Mouse (Mus musculus) heart, embryonic 13.5 days (tissue): ENCODE measurements at regions not wholly inside any gene's neighbourhood (a gene's known extent, or its start where the extent isn't known, plus 50 kb on each side); places are given as distances from the start of the nearest gene placed in this dataset.

Source experiments
- ATAC-seq: fragments of 200-750 bp; cut with Nextera tagmentation; 2 replicates; pipeline ENCODE4 v1.8.0; 2017; ENCODE audit warnings: moderate TSS enrichment; ENCODE audit not compliant: insufficient number of reproducible peaks, low FRiP score, low TSS enrichment; ENCODE audit errors: extremely low read depth
- H3K27ac ChIP-seq: fragments of 300-500 bp; sonication (generic); replicated peaks from 2 replicates; pipeline ENCODE4 v1.5.1; 2015; ENCODE audit warnings: moderate library complexity, mild to moderate bottlenecking, inconsistent platforms
- H3K27me3 ChIP-seq: fragments of 300-500 bp; sonication (generic); replicated peaks from 2 replicates; pipeline ENCODE4 v1.6.1; 2015; ENCODE audit warnings: mild to moderate bottlenecking, inconsistent platforms
- H3K36me3 ChIP-seq: fragments of 300-500 bp; sonication (generic); 2 replicates; pipeline ENCODE4 v1.6.1; 2015; ENCODE audit warnings: mild to moderate bottlenecking, inconsistent platforms
- H3K4me1 ChIP-seq: fragments of 300-500 bp; sonication (generic); 2 replicates; pipeline ENCODE4 v1.6.1; 2015; ENCODE audit warnings: inconsistent platforms
- H3K4me2 ChIP-seq: fragments of 300-500 bp; sonication (generic); 2 replicates; pipeline ENCODE4 v1.6.1; 2015; ENCODE audit warnings: inconsistent platforms, mild to moderate bottlenecking, moderate library complexity
- H3K4me3 ChIP-seq: fragments of 300-500 bp; sonication (generic); 2 replicates; pipeline ENCODE4 v1.5.1; 2015; ENCODE audit warnings: moderate library complexity, mild to moderate bottlenecking, inconsistent platforms
- H3K9ac ChIP-seq: fragments of 300-500 bp; sonication (generic); 2 replicates; pipeline ENCODE4 v1.6.1; 2015; ENCODE audit warnings: inconsistent platforms, mild to moderate bottlenecking, moderate library complexity
- H3K9me3 ChIP-seq: fragments of 300-500 bp; sonication (generic); 2 replicates; pipeline ENCODE4 v1.6.1; 2016; ENCODE audit warnings: inconsistent platforms
- WGBS: fragments of 180-500 bp; shearing (Covaris S2); methylation state at CpG from one replicate; pipeline ENCODE4 v1.1.7; 2015; ENCODE audit warnings: mixed read lengths; 5-methylcytosine and 5-hydroxymethylcytosine counted together

DNA sequence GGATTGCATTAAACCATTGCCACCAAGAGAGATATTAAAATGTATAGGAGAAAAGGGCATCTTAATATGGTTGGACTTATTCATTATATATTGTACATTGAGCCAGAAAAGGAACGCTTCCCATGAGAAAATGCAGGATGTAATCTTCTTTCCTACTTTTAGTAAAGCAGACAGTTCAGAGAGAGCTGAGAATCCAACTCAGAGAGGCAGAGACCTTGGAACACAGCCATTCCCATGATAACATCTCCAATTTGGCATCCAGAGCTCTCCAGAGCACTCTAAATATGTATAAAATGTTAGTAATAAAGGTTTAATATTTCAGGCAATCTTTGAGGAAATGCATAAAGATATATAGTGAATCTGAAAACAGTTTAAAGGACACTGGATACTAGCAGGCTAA lies 199.3 kb upstream of the Asb5 start:
- Histone ChIP-seq H3K9ac (no peak overlapping the region), H3K27ac (no peak overlapping the region), H3K9me3 (no peaks in the 10 kb centered on the region), H3K27me3 (no peaks in the 10 kb centered on the region), H3K4me2 (no peak overlapping the region), H3K4me3 (no peak overlapping the region), H3K4me1 (no peaks in the 10 kb centered on the region), H3K36me3 (no peaks in the 10 kb centered on the region)
- 69% methylated on average over 1 of the region's 1 CpGs for whole genome bisulfite sequencing
- no peak for ATAC-seq

DNA sequence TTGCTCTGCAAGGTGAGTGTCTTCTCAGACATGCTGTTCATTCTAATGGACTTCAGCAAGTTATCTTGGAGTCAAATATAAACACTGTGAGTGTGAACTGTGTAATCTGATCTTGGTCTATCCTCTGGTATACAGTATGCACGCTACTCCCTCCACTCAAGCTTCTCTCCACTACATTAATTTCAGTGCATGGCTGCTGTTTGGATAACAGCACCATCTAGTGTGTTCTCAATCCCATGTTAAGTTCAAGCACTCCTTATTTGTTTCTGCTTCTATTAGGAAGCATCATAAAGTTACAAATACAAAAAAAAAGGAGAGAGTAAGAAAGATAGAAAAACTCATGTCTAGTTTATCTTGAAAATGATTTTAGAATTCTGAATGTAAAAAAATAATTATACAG lies 197.5 kb upstream of the Asb5 start:
- WGBS: 25% methylated on average over 1 of the region's 1 CpGs

GRCm38 (mm10) chr8:54351123-54351522 lies 178.3 kb upstream of the Asb5 start:
- H3K27me3 ChIP-seq: no peaks in the 10 kb centered on the region
- ATAC-seq: no peak
- H3K4me3 ChIP-seq: no peak overlapping the region
- 0 out of 2 replicates have a peak, but pooled peaks cover 3% of the 10 kb centered on the region for H3K4me1 ChIP-seq
- H3K9ac ChIP-seq: no peak overlapping the region
- no peak overlapping the region for H3K4me2 ChIP-seq
- H3K27ac ChIP-seq: no peak overlapping the region
- 83% methylated on average over 6 of the region's 6 CpGs for WGBS
- no peaks in the 10 kb centered on the region for H3K9me3 ChIP-seq
- no peaks in the 10 kb centered on the region for H3K36me3 ChIP-seq

More for the DNA sequence above, 197.5 kb upstream of the Asb5 start:
- Histone ChIP-seq H3K9ac (no peak overlapping the region), H3K27me3 (no peaks in the 10 kb centered on the region), H3K9me3 (no peaks in the 10 kb centered on the region), H3K4me2 (no peak overlapping the region), H3K36me3 (no peaks in the 10 kb centered on the region), H3K4me3 (no peak overlapping the region), H3K4me1 (no peaks in the 10 kb centered on the region), H3K27ac (no peak overlapping the region)
- no peak for ATAC-seq

- peaks cover 20% of the 10 kb centered on the region for H3K4me1 ChIP-seq
- no peaks in the 10 kb centered on the region for H3K27me3 ChIP-seq
- no peak for ATAC-seq
- H3K9ac ChIP-seq: no peak overlapping the region
- H3K36me3 ChIP-seq: no peaks in the 10 kb centered on the region
- no peaks in the 10 kb centered on the region for H3K9me3 ChIP-seq
- H3K27ac ChIP-seq: no peak overlapping the region
- H3K4me2 ChIP-seq: no peak overlapping the region
- WGBS: 10% methylated on average over 3 of the region's 3 CpGs
- no peak overlapping the region for H3K4me3 ChIP-seq
Measured at GRCm38 (mm10) chr8:54361716-54362115, 167.7 kb upstream of the Asb5 start.

GRCm38 (mm10) chr8:54370501-54370900 lies 158.9 kb upstream of the Asb5 start:
- Histone ChIP-seq H3K27me3 (no peaks in the 10 kb centered on the region), H3K4me2 (no peak overlapping the region), H3K9me3 (no peaks in the 10 kb centered on the region), H3K9ac (no peak overlapping the region), H3K4me3 (no peak overlapping the region), H3K27ac (no peak overlapping the region), H3K36me3 (no peaks in the 10 kb centered on the region), H3K4me1 (peaks cover 3% of the 10 kb centered on the region)
- WGBS: 78% methylated on average over 4 of the region's 4 CpGs
- no peak for ATAC-seq

- no peak overlapping the region for H3K4me2 ChIP-seq
- H3K9ac ChIP-seq: no peak overlapping the region
- no peaks in the 10 kb centered on the region for H3K27me3 ChIP-seq
- H3K4me1 ChIP-seq: peaks cover 8% of the 10 kb centered on the region
- no peaks in the 10 kb centered on the region for H3K9me3 ChIP-seq
- no peak for ATAC-seq
- H3K4me3 ChIP-seq: no peak overlapping the region
- 21% methylated on average over 2 of the region's 2 CpGs for WGBS
- H3K27ac ChIP-seq: no peak overlapping the region
- H3K36me3 ChIP-seq: no peaks in the 10 kb centered on the region
Measured at GRCm38 (mm10) chr8:54371073-54371472, 158.3 kb upstream of the Asb5 start.

DNA sequence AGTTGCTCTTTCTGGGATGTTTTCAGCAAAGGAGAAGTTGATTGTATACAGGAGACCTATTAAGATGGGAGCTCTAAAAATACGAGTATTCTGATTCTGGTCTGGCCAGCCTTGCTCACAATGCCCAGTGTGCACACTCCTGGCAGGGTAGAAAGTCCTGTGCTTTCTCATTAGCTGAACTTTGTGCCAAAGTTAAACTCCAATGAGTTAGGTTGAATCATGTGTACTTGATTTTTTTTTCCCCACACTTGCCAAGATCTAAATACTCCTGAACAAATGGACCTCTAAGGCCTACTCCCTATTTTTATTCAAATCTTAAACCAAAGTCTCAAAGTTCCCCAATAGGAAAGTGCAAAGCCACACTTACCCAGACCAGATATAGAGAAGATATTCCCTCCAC lies 156.5 kb upstream of the Asb5 start:
- Histone ChIP-seq H3K4me2 (no peak overlapping the region), H3K36me3 (no peaks in the 10 kb centered on the region), H3K4me1 (peaks cover 8% of the 10 kb centered on the region), H3K9ac (no peak overlapping the region), H3K9me3 (no peaks in the 10 kb centered on the region), H3K27me3 (no peaks in the 10 kb centered on the region), H3K4me3 (no peak overlapping the region), H3K27ac (no peak overlapping the region)
- 70% methylated on average over 1 of the region's 1 CpGs for WGBS
- ATAC-seq: no peak

DNA sequence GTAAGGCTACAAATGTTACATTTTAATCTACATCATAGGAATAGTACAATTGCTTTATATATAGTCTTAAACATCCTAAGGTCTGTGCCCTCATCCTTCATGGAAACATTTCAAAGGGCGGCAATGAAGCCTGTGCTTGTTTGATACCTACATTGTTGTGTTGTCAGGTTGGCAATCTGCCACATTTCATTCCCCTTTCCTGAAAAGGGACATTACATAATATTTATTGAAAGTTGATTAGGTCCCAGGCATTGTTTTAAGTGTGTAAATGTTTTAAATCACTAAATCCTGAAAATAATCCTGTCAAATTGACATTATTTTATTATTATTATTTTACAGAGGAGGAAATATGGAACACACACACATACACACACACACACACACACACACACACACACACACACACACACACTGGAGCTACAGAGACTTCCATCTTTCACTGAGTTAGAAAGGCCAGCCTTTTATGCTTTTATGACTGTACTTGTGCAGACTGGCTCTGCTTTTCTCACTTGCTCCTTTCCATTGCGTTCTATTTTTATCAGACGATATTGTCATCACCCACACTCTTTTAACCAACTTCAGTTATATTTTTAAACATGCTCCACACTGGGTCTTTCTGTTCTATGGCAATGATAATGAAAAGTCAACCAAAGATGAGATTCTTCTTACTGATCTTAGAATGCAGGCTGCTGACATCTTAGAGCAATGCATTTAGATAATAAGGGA lies 153.8 kb upstream of the Asb5 start:
- Histone ChIP-seq H3K9ac (no peak overlapping the region), H3K4me1 (peaks cover 8% of the 10 kb centered on the region), H3K4me2 (peak overlapping the region; percentile 9; the same call in 1 of the 2 replicates), H3K27ac (0 out of 2 replicates have a peak overlapping the region, but pooled peaks have one; percentile 36), H3K9me3 (no peaks in the 10 kb centered on the region), H3K4me3 (no peak overlapping the region), H3K36me3 (no peaks in the 10 kb centered on the region), H3K27me3 (no peaks in the 10 kb centered on the region)
- WGBS: 30% methylated on average over 3 of the region's 3 CpGs
- ATAC-seq: no peak

GRCm38 (mm10) chr8:54380191-54380590 lies 149.2 kb upstream of the Asb5 start:
- WGBS: 55% methylated on average over 2 of the region's 2 CpGs
- ATAC-seq: no peak

DNA sequence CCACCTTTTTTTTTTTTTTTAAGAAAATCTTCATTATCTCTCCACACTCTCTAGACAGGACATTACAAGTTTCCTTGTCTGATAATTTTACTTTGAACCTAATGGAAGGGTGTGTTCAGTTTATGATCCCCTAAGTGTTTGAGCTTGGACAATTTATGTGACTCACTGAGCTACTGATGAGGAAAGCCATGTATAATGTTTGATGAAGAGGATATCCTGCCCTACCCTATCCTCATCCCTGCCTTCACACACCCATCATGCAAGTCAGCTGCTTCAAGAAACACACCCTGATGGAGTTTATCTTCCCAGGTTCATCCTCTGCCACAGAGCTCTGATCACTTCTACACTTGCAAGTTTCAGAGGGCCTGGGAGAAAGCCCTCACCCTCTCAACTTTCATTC lies 136.5 kb upstream of the Asb5 start:
- Histone ChIP-seq H3K27ac (peak overlapping the region; percentile 39; the same call in 1 of the 2 replicates), H3K27me3 (no peaks in the 10 kb centered on the region), H3K4me2 (no peak overlapping the region), H3K9me3 (no peaks in the 10 kb centered on the region), H3K4me3 (no peak overlapping the region), H3K4me1 (peaks cover 14% of the 10 kb centered on the region), H3K9ac (no peak overlapping the region), H3K36me3 (no peaks in the 10 kb centered on the region)
- no peak for ATAC-seq

More at GRCm38 (mm10) chr8:54380191-54380590, 149.2 kb upstream of the Asb5 start:
- H3K9ac ChIP-seq: no peak overlapping the region
- H3K27me3 ChIP-seq: no peaks in the 10 kb centered on the region
- no peaks in the 10 kb centered on the region for H3K36me3 ChIP-seq
- no peak overlapping the region for H3K4me3 ChIP-seq
- no peak overlapping the region for H3K4me2 ChIP-seq
- H3K9me3 ChIP-seq: no peaks in the 10 kb centered on the region
- peaks cover 8% of the 10 kb centered on the region for H3K4me1 ChIP-seq
- no peak overlapping the region for H3K27ac ChIP-seq

DNA sequence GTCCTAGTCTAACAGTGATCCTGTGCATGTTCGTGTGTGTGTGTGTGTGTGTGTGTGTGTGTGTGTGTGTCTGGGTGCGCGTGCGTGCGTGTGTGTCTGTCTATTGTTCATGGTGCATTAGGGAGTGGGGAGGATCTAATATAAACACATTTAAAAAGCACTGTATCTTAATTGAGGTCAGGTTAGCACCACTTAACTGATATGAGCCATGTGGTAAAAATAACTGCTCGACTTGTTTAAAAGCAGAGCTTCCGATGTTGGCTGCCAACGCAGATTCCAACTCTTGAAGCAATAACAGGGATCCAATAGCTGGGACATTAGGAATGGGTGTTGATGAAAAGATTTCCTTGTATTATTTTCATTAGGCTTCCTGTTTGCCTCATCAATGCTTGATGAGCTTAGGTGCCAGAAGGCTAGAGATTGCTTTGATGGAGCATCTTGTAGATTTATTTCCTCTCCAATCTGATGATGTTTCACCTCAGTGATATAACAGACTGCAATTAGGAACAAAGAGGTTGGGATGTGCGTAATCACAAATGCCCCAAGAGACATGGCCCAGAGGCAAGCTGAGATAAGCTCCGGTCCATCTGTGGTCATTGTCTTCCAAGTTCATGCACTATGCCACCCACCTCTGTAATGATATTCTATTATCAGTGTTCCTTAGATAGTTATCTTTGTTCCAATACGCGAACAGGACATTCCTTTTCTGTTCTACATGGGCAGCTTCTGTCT lies 135.7 kb upstream of the Asb5 start:
- no peak overlapping the region for H3K9ac ChIP-seq
- peaks cover 14% of the 10 kb centered on the region for H3K4me1 ChIP-seq
- ATAC-seq: no peak; the same call in 1 of the 2 replicates
- peak overlapping the region; percentile 19; the same call in 1 of the 2 replicates for H3K4me2 ChIP-seq
- no peaks in the 10 kb centered on the region for H3K27me3 ChIP-seq
- no peak overlapping the region for H3K4me3 ChIP-seq
- no peak overlapping the region for H3K27ac ChIP-seq
- no peaks in the 10 kb centered on the region for H3K9me3 ChIP-seq
- no peaks in the 10 kb centered on the region for H3K36me3 ChIP-seq
- 39% methylated on average over 12 of the region's 12 CpGs for WGBS

DNA sequence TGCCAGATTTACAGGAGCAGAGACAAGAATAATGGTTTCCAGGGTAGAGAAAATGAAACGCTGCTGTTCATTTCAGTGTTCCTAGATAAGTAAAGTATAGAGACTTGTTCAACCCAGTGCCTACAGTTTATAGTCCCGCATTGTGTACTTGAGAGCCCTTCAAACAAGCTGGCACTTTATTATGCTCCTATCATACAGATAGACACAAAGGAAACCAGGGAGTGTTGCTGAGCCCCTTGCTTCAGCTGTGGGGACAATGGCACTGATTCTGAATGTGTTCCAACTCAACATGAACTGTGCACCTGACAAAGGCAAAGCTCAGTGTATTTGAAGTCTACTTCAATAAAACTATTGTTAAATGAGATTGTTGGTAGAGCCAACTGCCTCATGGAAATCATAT lies 123.7 kb upstream of the Asb5 start:
- Histone ChIP-seq H3K27me3 (no peaks in the 10 kb centered on the region), H3K27ac (no peak overlapping the region), H3K9me3 (no peaks in the 10 kb centered on the region), H3K36me3 (no peaks in the 10 kb centered on the region), H3K4me2 (no peak overlapping the region), H3K4me1 (no peaks in the 10 kb centered on the region), H3K9ac (no peak overlapping the region), H3K4me3 (no peak overlapping the region)
- no peak for ATAC-seq
- 56% methylated on average over 2 of the region's 2 CpGs for WGBS
